Mouse (Mus musculus) urinary bladder, postnatal 25 days (tissue): ENCODE data around the gene Pla2g3.

Source experiments
- DNase-seq: peaks from one replicate; pipeline ENCODE4 v3.0.0; 2022; ENCODE audit warnings: low spot score

The Pla2g3 gene

GRCm38 (mm10) chr11:3494857-3495256 lies 6.8 kb downstream of the Pla2g3 start:
- no peak for DNase-seq

DNA sequence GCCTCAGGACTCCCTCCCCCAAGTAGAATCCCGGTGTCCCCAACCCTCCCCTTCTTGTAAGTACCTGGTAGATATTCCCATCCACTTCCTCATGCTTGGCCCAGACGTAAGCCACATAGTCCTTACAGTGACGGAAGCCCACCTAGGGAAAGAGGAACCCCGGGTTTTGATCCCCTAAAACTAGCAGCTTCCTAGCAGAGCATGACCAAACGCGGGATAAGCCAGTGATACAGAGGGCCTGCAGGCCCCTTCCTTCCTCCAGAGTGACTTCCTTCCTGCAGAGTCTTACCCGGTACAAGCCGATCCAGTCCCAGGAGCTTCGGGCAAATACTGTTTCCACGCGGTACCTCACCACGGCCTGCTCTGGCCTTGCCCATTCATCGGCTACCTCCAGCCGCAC lies 7.4 kb downstream of the Pla2g3 start:
- DNase-seq = no peak

DNA sequence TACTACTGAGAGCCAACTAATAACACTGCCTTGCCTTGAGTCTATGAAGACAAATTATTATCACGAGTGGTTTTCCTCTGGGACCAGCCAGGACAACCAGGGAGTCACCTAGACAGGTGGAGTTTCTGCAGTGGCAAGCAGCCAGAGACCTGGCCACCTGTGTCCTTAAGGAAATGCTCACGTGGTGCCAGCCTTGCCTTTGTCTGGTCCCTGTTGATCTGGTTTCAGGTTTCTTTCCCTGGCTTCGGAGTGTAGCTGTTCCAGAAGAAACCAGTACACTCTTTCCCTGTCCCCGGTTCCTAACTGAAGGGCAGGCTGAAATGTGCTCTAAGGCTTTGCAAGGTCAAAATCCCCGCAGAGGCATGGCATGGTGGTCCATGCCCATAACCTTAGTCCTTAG lies 8.7 kb downstream of the Pla2g3 start:
- DNase-seq = no peak

DNA sequence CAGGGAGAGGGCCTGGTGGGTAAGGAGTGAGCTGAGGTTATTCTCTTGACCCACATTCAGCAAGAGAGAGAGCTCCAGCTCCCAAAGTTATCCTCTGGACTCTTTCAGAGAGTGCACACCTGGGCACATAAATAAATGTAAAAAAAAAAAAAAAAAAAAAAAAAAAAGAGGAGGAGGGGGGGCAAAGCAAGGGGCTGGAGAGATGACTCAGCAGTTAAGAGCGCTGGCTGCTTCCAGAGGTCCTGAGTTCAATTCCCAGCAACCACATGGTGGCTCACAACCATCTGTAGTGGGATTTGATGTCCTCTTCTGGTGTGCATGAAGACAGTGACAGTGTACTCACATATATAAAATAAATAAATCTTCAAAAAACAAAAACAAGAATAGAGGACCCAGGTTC lies 9.2 kb downstream of the Pla2g3 start:
- no peak for DNase-seq

DNA sequence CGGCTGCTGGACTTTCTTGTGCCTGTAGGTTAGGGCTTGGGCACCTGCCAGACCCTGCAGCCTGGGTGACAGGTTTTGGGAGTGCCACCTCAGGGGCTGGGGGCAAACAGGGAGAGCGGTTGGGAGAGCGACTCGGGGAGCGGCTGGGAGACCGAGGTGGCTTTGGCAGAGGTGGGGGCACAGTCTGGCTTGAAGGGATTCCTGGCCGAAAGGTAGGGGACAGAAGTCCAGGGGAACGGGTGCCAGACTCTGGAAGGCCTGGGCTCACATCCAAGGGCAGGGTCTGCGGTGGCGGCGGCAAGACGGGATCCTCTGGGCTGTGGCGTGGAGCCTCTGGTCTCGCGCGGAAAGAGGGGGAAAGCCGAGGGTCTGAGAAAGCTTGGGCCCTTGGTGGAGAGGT lies 14.0 kb downstream of the Pla2g3 start:
- DNase-seq = no peak

- DNase-seq = no peak
Observed at GRCm38 (mm10) chr11:3502459-3503072, 14.5 kb downstream of the Pla2g3 start.

- no peak for DNase-seq
Observed at GRCm38 (mm10) chr11:3503755-3504693, 15.9 kb downstream of the Pla2g3 start.

DNA sequence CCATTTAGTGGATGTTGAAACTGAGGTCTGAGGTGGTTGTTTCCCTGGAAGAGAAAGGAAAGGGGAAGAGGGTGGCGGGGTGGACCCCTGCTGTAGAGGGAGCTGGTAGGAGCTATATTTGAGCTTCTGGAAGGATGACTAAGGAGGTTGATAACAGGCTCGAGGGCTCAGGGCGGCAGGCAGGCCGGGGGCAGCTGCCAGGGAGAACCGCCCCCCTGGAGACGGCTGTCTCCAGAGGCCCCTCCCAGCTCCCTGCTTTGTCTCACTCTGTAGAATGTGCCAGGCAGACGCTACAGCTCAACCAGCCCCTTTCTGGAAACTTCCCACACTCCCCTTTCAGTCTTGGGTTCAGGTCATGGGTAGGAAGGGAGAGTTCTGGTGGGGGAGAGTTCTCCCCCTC lies 20.1 kb downstream of the Pla2g3 start:
- no peak for DNase-seq

DNA sequence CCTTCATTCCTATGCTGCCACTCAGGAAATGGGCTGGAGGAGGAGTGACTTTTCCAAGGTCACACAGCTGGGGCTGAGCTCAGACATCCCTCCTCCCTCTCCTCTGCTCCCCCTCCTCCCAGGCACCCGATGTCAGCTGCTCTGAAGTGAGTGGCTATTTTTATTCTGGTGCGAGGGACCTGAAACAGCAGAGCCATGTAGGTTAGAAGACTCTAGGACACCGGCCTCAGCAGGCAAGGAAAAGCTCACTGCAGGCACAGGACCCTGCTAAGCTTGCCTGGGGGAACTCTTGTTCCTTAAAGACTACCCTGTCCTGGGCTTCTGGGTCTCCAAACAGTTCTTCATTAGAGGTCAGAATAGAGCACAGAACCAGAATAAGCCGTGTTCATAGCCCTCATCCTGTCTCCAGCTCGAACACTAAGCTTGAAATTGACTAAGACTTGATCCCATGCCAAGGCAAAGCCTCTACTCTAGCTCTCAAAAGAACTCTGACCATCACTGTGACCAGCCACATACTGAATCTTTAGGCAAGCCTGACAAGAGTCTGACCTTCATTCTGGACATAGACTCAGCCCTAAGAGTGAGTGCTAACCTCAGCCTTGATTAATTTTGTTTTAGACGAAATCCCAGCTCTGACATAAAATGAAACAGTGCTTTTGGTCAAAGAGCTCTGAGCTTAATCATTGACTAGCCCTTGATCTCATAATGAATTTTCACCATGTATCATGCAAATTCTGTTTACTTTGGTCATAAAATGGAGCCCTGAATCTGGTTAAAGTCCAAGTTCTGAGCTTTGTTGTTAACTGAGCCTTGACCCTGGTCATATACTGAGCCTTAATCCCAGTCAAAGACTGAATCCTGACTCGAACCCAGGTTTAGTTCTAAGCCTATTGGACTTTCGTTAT lies 21.3 kb downstream of the Pla2g3 start:
- no peak for DNase-seq

DNA sequence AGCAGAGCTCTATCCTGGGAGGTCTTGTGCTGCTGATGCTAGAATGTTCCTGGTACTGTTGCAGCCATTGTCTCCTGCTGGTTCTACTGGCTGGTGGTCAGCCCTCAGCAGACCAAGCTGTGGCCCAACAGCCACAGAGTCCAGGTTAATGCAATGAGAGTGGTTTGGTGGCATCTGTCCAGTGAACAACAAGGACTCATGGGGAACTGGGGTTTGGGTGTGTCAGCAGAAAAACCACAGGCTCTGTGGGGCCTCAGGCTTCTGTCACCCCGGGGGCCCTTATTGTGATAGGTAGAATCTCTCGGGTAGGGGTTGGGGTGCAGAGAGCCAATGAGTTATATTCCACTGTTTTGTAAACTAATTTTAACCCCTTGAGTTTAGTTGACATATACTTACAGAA lies 22.2 kb downstream of the Pla2g3 start:
- no peak for DNase-seq

DNA sequence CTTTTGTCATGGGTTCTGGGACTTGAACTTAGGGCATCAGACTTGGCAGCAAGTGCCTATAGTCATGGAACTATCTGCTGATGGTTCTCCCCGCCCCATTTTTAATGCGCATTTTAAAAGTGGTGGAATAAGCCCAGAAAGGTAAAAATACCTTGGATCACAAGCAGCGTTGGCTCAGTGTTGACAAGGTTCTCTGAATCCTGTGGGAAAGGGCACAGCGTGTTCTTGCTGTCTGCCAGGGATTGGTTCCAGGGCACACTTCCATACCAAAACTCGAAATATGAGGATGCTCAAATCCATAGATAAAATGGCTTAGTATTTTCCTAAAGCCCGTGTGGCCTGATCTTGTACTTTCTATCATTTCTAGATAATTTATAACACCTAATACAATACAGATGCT lies 25.2 kb downstream of the Pla2g3 start:
- no peak for DNase-seq

GRCm38 (mm10) chr11:3514529-3515054 lies 26.5 kb downstream of the Pla2g3 start, which contains the start of gene Selenom:
Gene Selenom (plus strand): TSS chr11:3514684.
- DNase-seq = peak; percentile 85

DNA sequence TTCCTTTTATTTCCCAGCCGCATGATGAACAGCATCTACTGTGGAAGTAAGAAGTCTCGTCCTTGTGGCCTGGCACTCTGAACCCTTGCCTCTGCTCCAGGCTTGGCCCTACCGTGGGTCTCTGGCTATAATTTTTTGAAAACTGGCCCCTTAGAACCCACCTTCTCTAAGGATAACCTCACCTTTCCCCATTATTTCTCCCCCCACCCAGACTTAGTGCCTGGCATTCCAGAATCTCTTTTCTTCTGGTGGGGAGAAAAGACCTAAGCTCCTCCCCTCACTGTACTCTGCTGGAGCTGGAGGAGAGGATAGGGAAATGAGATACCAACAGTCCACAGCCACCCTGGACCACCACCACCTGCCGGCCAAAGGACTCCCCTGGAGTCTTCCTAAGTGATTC lies 27.1 kb downstream of the Pla2g3 start:
- DNase-seq = no peak

DNA sequence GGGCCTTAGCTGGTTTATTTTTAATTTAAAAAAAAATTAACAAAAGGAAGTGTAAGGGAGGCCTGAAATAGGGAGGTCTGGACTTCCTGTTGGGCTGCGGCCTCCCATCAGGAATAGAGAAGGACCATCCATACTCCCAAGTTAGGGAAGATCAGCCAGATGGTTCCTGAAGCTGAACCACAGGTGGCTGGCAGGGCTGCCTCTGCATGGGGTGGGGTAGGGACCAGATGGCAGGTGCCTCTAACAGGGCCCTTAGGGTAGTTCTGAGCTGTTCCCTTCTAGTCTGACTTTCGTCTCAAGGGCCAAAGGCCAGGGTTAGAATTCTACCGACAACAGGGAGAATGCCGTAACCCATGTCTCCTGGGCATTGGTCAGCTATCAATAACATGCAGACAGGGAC lies 27.6 kb downstream of the Pla2g3 start:
- DNase-seq = no peak

DNA sequence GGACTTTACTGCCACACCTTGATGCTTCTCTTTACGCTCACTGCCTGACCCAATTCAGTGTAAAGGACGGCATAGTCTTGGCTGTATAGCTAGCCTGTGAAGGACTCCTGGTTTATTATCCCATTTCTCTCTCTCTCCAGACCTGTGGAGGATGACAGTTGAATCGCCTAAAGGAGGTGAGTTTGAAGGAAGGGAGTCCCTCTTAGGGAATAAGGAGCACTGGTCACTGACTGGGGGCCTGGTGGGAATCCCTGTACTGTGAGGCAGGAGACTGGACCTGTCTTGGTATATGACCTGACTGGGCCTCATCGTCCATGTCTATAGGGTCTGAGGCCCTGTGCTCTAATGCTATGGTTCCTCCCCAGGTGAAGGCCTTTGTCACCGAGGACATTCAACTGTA lies 28.0 kb downstream of the Pla2g3 start:
- no peak for DNase-seq

DNA sequence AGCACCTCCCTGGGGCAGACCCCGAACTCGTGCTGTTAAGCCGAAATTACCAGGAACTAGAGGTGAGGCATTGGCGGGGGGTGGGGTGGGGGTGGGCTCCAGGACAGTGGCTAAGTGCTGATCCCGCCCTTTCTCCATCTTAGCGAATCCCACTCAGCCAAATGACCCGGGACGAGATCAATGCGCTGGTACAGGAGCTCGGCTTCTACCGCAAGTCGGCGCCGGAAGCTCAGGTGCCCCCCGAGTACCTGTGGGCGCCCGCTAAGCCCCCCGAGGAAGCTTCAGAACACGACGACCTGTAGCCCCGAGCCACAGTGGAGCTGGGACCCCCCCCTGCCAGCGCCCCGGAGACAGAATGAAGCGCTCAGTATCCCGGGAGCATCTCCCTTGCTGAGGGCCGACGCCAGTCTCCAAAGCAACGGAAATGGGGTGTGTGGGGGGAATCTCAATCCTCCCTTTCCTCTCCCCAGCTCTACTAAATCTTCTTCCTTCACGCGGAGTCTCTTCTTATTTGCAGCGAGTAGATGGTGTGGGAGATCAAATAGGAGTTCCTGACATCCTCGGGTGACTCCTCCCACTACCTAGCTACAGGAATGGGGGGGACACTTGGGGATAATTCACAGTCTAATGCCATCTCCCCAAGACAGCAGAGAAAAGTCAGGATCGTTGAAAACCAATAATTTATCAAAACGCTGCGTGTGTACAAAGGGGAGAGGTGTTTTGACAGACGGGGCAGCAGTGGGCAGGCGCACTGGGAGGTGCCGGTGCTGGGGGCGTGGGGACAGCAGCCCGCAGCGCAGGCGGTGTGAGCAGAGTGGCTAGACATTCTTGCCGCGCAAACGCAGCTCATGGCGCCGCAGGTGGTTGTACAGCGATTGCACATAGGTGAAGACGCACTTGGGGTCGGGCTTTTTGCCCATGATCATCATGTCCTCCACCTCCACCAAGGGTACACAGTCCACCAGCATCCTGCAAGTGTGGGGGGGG lies 29.1 kb downstream of the Pla2g3 start:
- no peak for DNase-seq

DNA sequence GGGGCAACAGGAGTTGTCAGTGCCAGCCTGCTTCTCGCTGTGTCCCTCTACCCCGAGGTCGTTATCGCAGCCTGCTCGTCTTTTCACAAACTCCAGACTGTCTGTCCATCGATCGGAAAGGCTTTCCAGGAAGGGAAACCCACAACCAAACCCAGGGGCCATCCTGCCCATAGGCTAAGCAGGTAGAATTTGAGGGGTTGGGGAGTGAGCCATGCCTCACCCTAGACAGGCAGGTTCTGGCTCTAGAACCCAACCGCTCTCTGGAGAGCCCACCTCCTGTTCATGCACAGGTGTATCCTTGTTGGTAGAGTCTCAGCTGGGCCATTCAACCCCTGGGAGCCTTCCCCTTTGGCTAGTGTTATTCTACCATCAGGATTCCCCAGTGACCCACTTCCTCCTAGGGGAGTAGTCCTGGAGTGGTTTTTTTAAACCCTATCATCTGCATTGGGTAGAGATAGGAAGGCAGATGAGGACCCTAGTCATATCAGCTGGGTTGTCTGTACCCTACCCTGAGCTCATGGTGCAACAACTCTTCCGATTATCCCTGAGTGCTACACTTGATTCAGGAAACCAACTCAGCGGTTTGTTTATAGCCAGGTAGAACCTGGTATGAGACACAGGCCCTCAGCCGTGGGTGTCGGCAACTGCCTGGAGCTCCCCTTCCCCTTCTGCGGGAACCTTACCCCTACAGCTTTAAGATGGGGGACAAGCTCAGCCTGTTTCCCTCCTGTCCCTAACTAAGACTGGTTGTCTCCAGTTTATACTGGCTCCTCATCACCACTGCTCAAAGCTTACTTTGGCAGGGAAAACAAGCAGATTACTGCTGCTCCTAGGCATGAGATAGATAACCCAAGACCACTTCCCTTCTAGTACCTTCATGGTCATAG lies 30.0 kb downstream of the Pla2g3 start:
- no peak for DNase-seq

- no peak for DNase-seq
Observed at GRCm38 (mm10) chr11:3519051-3519726, 31.1 kb downstream of the Pla2g3 start.

GRCm38 (mm10) chr11:3519756-3520398 lies 31.8 kb downstream of the Pla2g3 start:
- no peak for DNase-seq
